Mouse (Mus musculus): ENCODE measurements around the gene Klre1. TPM values are rescaled to one million over a fixed set of nuclear protein-coding genes. Genes with fewer than 3 reads are reported as not detected.

Gene Klre1
- 390 to 1,008 TPM (median 400 TPM) in 3 replicates for total RNA-seq (2017)

- ATAC-seq (replicated peaks; ENCODE audit: insufficient number of reproducible peaks, low FRiP score, low TSS enrichment, poor library complexity, severe bottlenecking): no peak
These were observed at the start of gene Klre1 for GRCm38 (mm10) chr6:129577605-129578004. Gene Klre1 (plus strand): TSS chr6:129577905.

GRCm38 (mm10) chr6:129529605-129530004 is 48.1 kb upstream of the Klre1 start:
- no peak for ATAC-seq (replicated peaks; ENCODE audit: insufficient number of reproducible peaks, low FRiP score, low TSS enrichment, poor library complexity, severe bottlenecking)

DNA sequence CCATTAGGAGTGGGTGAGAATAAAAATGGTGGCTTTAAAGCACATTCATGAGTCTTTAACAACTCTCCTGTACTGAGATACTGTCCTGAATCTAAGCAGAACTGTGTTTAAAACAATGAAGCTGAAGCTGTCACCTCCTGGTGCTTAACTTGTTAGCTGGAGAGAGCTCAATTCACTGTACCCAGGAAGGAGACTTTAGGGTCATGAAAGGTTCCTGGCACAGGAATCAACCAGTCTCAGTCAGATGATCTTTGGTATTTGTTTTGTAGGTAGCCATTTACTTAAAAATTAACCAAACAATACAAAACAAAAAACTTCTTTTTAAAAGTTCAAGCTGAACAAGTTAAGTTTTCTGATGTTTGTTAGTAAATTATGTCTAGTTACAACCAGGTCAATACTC is 47.4 kb upstream of the Klre1 start:
- ATAC-seq (replicated peaks; ENCODE audit: insufficient number of reproducible peaks, low FRiP score, low TSS enrichment, poor library complexity, severe bottlenecking): no peak

GRCm38 (mm10) chr6:129532556-129532941 is 45.2 kb upstream of the Klre1 start:
- ATAC-seq (replicated peaks; ENCODE audit: insufficient number of reproducible peaks, low FRiP score, low TSS enrichment, poor library complexity, severe bottlenecking): peak; percentile 29

- ATAC-seq (replicated peaks; ENCODE audit: insufficient number of reproducible peaks, low FRiP score, low TSS enrichment, poor library complexity, severe bottlenecking): peak; percentile 43
These were observed 44.5 kb upstream of the Klre1 start, which contains the start of gene Gabarapl1 for GRCm38 (mm10) chr6:129532942-129533860. Gene Gabarapl1 (plus strand): TSS chr6:129533160.

DNA sequence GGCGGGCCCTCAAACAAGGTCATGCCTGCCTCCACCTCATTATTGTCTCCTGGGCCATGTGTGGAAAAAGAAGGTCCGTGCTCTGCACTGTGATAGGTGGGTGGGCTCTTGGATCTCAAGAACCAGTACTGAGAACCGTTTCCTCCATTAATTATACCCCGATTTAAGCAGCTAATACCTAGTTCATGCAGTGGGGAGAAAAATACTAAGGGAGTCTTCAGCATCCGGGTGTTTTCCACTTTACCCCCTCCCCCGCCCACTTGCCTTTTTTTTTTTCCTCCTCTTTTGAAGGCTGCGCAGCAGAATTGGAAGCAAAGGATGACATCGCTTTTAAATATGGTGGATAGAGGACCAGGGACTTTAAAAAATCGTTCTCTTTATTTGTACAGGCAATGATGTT is 43.6 kb upstream of the Klre1 start:
- no peak for ATAC-seq (replicated peaks; ENCODE audit: insufficient number of reproducible peaks, low FRiP score, low TSS enrichment, poor library complexity, severe bottlenecking)

GRCm38 (mm10) chr6:129534627-129535190 is 43.0 kb upstream of the Klre1 start:
- no peak for ATAC-seq (replicated peaks; ENCODE audit: insufficient number of reproducible peaks, low FRiP score, low TSS enrichment, poor library complexity, severe bottlenecking)

- no peak for ATAC-seq (replicated peaks; ENCODE audit: insufficient number of reproducible peaks, low FRiP score, low TSS enrichment, poor library complexity, severe bottlenecking)
These were observed 42.0 kb upstream of the Klre1 start for GRCm38 (mm10) chr6:129535723-129536122.

- ATAC-seq (replicated peaks; ENCODE audit: insufficient number of reproducible peaks, low FRiP score, low TSS enrichment, poor library complexity, severe bottlenecking): no peak
These were observed 39.1 kb upstream of the Klre1 start for GRCm38 (mm10) chr6:129538555-129538954.

DNA sequence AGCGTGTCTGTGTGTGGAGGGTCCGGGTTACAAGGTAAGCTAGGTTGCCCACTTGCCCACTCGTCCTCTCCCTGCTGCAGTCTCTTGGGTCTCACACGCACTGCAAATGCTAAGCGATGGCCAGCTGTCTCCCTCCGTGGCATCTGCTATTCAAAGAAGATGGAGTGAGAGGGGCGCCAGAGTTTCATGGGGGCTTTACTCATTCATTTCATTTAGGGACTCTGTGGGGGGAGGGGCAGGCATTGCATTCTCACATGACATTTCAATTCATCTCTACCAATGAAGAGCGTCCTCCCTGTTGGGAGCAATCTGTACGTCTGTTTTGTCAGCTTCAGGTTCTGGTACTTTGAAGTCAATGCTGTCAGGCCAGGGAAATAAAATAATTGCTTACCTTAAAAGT is 35.8 kb upstream of the Klre1 start:
- no peak for ATAC-seq (replicated peaks; ENCODE audit: insufficient number of reproducible peaks, low FRiP score, low TSS enrichment, poor library complexity, severe bottlenecking)

DNA sequence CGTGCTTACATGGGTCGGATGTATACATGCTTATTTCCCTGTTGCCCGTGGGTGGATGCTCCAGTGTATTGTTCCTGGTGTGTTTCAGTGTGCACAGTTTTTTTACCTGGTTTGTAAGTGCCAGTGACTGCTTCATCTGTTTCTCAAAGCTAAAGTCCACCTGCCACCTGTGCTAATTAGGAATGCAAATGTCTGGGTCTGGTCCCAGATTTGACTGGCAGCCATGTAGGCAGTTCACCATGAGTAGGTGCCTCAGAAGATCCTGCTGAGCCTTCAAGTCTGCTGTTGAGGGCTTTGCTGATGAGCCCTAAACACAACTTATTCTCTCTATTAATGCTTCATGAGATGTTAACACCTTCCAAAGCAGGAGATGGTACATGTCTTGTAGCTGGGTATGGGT is 35.2 kb upstream of the Klre1 start:
- no peak for ATAC-seq (replicated peaks; ENCODE audit: insufficient number of reproducible peaks, low FRiP score, low TSS enrichment, poor library complexity, severe bottlenecking)

- peak; percentile 64; the same call in 1 of the 2 replicates for ATAC-seq (replicated peaks; ENCODE audit: insufficient number of reproducible peaks, low FRiP score, low TSS enrichment, poor library complexity, severe bottlenecking)
These were observed 33.7 kb upstream of the Klre1 start for GRCm38 (mm10) chr6:129543709-129544606.

DNA sequence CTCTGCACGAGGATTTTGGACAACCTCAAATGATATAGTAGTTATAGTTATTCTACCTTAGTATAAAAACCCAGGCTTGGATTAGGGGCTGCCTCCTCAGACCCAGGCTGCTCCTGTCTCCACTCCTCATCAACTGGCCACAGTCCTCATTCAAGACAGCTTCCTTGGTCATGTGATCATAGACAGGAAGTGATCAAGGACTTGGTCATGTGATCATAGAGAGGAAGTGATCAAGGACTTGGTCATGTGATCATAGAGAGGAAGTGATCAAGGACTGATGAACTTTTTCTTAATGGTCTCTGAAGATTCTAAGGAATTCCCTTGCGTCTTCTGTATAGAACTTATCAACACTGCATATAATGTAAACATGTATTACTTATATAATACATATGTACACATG is 30.4 kb upstream of the Klre1 start:
- no peak for ATAC-seq (replicated peaks; ENCODE audit: insufficient number of reproducible peaks, low FRiP score, low TSS enrichment, poor library complexity, severe bottlenecking)

DNA sequence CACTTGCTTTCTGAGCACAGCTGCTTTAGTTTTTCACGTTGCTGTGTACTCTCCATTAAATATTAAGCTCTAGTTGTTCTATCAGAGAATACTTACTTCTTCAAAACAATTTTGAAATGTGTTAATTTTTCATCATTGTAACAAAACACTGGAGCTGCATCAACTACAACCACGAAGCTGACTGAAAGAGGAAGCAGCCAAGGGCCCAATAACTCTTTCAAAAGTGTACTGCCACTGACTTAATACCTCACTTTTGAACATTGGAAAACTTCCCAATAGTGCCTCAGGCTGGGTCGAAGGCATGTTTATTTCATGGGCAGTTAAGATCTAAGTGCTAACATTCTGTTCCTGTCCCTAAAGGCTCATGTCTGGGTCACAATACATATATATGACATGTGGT is 29.7 kb upstream of the Klre1 start:
- ATAC-seq (replicated peaks; ENCODE audit: insufficient number of reproducible peaks, low FRiP score, low TSS enrichment, poor library complexity, severe bottlenecking): no peak

- no peak for ATAC-seq (replicated peaks; ENCODE audit: insufficient number of reproducible peaks, low FRiP score, low TSS enrichment, poor library complexity, severe bottlenecking)
These were observed 20.2 kb upstream of the Klre1 start for GRCm38 (mm10) chr6:129557298-129558023.

DNA sequence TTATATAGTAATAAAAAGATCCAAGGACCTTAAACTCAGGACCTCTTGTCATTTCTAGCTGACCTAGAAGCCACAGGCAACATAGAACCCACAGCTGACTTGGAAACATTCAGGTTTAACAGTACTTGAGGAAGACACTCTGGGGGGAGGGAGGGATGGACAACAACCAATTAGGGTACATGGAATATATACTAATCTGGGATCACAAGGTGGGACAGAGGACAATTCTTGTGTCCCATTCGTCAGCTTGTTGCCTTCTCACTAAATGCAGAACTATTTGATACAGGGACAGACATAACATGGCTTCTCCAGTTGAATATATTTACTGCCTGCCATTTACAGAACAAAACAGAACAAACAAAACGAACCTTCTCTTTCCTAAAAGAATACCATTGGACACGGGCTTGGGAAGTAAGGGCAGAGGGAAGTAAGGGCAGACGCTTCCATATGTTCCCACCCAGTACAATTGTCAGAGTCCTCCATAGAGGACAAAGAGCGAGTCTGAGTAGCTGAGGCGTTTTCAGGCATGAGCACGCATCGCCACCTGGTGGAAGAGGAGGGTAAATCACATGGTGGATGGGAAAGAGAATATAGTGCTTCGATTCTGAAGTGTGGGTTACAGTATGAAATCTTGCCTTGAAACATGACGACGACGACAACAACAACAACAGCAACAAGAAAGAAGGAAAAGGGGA is 18.6 kb upstream of the Klre1 start:
- peak; percentile 92 for ATAC-seq (replicated peaks; ENCODE audit: insufficient number of reproducible peaks, low FRiP score, low TSS enrichment, poor library complexity, severe bottlenecking)

DNA sequence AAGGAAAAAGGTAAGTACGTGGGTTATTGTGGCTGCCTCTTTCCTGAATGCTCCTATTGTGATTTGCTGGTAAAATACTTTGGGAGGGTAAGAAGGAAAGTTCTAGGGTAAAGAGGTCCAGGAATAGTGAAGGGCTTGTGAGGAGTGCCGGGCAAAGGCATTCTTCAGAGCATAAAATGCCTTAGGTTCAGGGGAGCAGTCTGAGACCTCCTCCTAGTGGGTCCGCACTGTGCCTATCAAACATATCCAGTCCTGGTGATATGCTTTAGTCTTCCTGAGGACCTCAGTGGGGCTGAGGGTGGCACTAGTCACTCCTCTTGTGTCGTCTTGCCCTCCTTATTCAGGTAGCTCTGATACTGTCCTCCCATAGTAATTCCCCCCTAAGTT is 18.1 kb upstream of the Klre1 start:
- 0 out of 2 replicates have a peak, but pooled peaks have one; percentile 19 for ATAC-seq (replicated peaks; ENCODE audit: insufficient number of reproducible peaks, low FRiP score, low TSS enrichment, poor library complexity, severe bottlenecking)

DNA sequence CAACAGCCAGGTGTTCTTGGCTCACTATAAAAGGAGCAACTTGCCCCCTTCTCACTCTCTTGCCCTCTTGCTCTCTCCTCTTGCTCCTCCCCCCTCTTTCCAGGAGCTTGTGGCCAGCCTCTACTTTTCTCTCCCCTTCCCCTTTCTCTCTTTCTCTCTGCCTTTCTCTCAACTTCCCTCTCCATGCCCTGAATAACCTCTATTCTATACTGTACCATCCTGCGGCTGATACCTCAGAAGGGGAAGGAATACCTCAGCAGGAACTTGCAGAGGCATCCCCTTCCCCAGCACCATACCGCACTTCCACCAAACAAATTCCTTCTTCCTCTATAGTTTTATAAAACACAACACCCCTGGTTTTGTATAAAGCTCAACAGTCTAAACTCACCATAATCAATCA is 12.4 kb upstream of the Klre1 start:
- 0 out of 2 replicates have a peak, but pooled peaks have one; percentile 17 for ATAC-seq (replicated peaks; ENCODE audit: insufficient number of reproducible peaks, low FRiP score, low TSS enrichment, poor library complexity, severe bottlenecking)
